Mouse (Mus musculus): ENCODE results near the gene Sfxn3. TPM values are rescaled to one million over a fixed set of nuclear protein-coding genes. Genes with fewer than 3 reads are reported as not detected.
A peak's percentile ranks its signal among the peaks of the same experiment; 100 is the strongest.

Sfxn3 gene
- total and polyA plus RNA-seq, 3 experiments = 5.0 to 10.6 TPM; not detected in 1

DNA sequence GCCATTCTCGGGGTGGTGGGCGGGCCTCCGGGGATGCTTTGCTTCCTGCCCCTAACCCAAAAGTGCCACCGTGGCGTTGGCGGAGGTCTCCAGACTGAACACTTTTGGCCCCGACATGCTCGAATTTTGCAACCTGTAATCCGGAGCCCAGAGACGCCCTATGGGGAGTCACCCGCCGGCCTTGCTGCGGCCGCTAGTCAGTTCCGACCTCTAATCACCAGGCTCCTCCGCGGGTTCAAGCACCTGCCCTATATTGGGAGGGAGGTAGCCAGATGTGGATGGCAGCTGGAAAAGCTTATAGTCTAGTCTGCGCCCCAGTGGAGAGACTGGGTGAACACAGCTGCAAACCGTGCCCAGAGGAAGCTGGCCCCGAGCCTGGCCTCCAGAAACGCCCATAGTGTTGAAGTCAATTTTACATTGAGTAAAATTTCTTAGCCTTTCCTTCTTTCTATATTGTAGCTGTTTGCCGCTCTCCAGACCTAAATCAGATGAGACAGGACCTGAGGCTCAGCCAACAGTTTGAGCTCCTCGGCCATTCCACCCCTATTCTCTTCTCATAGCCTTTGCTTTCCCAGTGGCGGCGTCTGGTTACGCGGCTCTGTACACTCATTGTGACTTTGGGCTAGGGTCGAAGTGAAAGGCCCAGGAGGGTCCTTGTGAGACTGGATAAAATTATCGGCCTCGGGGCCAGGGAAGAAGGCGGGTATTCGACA lies 28.2 kb downstream of the Sfxn3 start (continued):
- TF ChIP-seq USF2 (IDR thresholded peaks at IDR 0.05; ENCODE audit: borderline replicate concordance in 1 of 2, insufficient read depth in 1 of 2, low read depth in 1 of 2, low read length in 2 of 2) (no peak), KAT2A (conservative IDR thresholded peaks at IDR 0.05; ENCODE audit: low read depth, low read length) (no peak), E2F4 (IDR thresholded peaks at IDR 0.05; ENCODE audit: borderline replicate concordance, low read depth, low read length) (peak; percentile 48; the same call in 1 of the 2 replicates)

DNA sequence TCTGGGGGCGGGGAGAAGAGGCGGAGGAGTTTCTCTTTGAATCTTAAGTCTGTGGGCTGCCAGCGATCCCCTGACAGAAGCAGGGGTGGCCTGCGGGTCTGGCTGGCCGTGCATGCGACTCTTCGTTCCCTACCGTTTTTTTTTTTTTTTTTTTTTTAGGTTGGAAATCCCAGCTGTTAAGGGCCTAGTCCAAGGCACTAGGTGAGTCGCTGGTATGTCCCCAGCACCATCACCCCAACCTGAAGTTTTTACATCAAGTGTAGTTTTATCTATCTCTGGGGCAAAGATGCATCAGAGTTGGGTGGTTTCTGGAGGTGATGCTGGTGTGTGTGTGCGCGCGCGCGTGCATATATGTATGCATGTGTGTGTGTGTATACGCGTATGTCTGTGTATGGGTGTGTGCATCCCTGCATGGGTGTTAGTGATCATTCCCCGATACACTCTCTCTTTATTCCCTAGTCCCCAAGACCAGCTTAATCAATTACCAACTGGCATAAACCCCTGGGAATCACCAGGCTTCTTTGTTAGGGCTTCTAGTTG lies 28.8 kb downstream of the Sfxn3 start:
- Histone ChIP-seq H3K36me3 (ENCODE audit: control insufficient read depth in 1 of 2, insufficient read depth in 2 of 2, low read length in 2 of 2) (peaks cover 0 to 17% of the 10 kb centered on the region in 2 experiments; a peak in 2 of 4 replicates), H3K27me3 (ENCODE audit: control insufficient read depth in 1 of 2, insufficient read depth in 2 of 2, low read length in 2 of 2) (peaks cover 0 to 6% of the 10 kb centered on the region in 2 experiments; a peak in 1 of 4 replicates), H3K9ac (ENCODE audit: control insufficient read depth, low read depth, low read length, poor library complexity, severe bottlenecking) (peak overlapping the region; percentile 73), H3K4me3 (ENCODE audit: control insufficient read depth in 1 of 2, insufficient read depth in 1 of 2, low read depth in 2 of 2, low read length in 2 of 2) (peak overlapping the region; percentile 56 to 77), H3K27ac (ENCODE audit: control insufficient read depth, low read depth, low read length) (peak overlapping the region; percentile 85), H3K9me3 (replicated peaks; ENCODE audit: insufficient read depth, low read length) (no peaks in the 10 kb centered on the region), H3K79me2 (ENCODE audit: control insufficient read depth, insufficient read depth, low read length, poor library complexity) (peaks cover 5% of the 10 kb centered on the region; the same call in 1 of the 2 replicates), H3K4me1 (ENCODE audit: control insufficient read depth in 1 of 2, insufficient read depth in 2 of 2, low read length in 2 of 2) (peaks cover 0 to 29% of the 10 kb centered on the region in 2 experiments; a peak in 2 of 4 replicates)
- DNase-seq (ENCODE audit: low read depth, low spot score) = peak; percentile 76
- no peak for TF ChIP-seq TBP (IDR thresholded peaks at IDR 0.05; ENCODE audit: low read depth, low read length)
- TF ChIP-seq MYB (IDR thresholded peaks at IDR 0.05; ENCODE audit: low read depth, low read length) = no peak
- no peak for TF ChIP-seq NELFE (IDR thresholded peaks at IDR 0.05; ENCODE audit: low read depth, low read length)
- TF ChIP-seq POLR2A (IDR thresholded peaks at IDR 0.05; ENCODE audit: control insufficient read depth in 1 of 2, insufficient read depth in 1 of 2, low read depth in 1 of 2, low read length in 2 of 2, poor library complexity in 1 of 2) = no peak
- TF ChIP-seq GATA1 (IDR thresholded peaks at IDR 0.05; ENCODE audit: low read depth, low read length) = 0 out of 2 replicates have a peak, but pooled peaks have one; percentile 18
- TF ChIP-seq MXI1 (IDR thresholded peaks at IDR 0.05; ENCODE audit: low read depth, low read length) = no peak
- peak; percentile 71 for TF ChIP-seq ZNF384 (IDR thresholded peaks at IDR 0.05; ENCODE audit: low read depth, low read length)
- TF ChIP-seq CHD2 (IDR thresholded peaks at IDR 0.05; ENCODE audit: low read length) = no peak
- no peak for TF ChIP-seq MYC (IDR thresholded peaks at IDR 0.05; ENCODE audit: low read depth, low read length)
- TF ChIP-seq SIN3A (IDR thresholded peaks at IDR 0.05; ENCODE audit: low read length) = peak; percentile 19; the same call in 1 of the 2 replicates
- TF ChIP-seq TCF12 (IDR thresholded peaks at IDR 0.05; ENCODE audit: low read depth, low read length) = no peak
- TF ChIP-seq USF2 (IDR thresholded peaks at IDR 0.05; ENCODE audit: borderline replicate concordance in 1 of 2, insufficient read depth in 1 of 2, low read depth in 1 of 2, low read length in 2 of 2) = no peak

All from MEL (cell line).